Mouse (Mus musculus): Measurements from ENCODE around the gene Nudt3. TPM values are rescaled to one million over a fixed set of nuclear protein-coding genes. Genes with fewer than 3 reads are reported as not detected.

Gene Nudt3
- polyA plus RNA-seq, 1 experiment from 2014 or later: 37.2 TPM

- 78% methylated on average over 10 of the region's 10 CpGs for WGBS
- H3K9ac ChIP-seq (replicated peaks; ENCODE audit: low read length): no peak overlapping the region
- H3K27ac ChIP-seq (replicated peaks; ENCODE audit: low read depth, low read length): no peak overlapping the region
- peaks cover 9% of the 10 kb centered on the region for H3K4me1 ChIP-seq (ENCODE audit: control insufficient read depth, insufficient read depth, low read length)
- ATAC-seq (replicated peaks; ENCODE audit: insufficient number of reproducible peaks, low FRiP score, low TSS enrichment, low read depth) (no peak), DNase-seq (ENCODE audit: low spot score) (no peak)
- H3K36me3 ChIP-seq (replicated peaks; ENCODE audit: control insufficient read depth, insufficient read depth, low read depth, low read length): no peaks in the 10 kb centered on the region
- H3K27me3 ChIP-seq (ENCODE audit: control insufficient read depth, insufficient read depth, low read length): peaks cover 14% of the 10 kb centered on the region; the same call in 1 of the 2 replicates
- H3K4me2 ChIP-seq (ENCODE audit: low read depth, low read length): no peak overlapping the region
- H3K9me3 ChIP-seq (replicated peaks; ENCODE audit: control insufficient read depth, low read length): no peaks in the 10 kb centered on the region
- H3K4me3 ChIP-seq (ENCODE audit: low read depth, low read length): no peak overlapping the region
These were observed 30.1 kb upstream of the Nudt3 start for GRCm38 (mm10) chr17:27653253-27653959.

DNA sequence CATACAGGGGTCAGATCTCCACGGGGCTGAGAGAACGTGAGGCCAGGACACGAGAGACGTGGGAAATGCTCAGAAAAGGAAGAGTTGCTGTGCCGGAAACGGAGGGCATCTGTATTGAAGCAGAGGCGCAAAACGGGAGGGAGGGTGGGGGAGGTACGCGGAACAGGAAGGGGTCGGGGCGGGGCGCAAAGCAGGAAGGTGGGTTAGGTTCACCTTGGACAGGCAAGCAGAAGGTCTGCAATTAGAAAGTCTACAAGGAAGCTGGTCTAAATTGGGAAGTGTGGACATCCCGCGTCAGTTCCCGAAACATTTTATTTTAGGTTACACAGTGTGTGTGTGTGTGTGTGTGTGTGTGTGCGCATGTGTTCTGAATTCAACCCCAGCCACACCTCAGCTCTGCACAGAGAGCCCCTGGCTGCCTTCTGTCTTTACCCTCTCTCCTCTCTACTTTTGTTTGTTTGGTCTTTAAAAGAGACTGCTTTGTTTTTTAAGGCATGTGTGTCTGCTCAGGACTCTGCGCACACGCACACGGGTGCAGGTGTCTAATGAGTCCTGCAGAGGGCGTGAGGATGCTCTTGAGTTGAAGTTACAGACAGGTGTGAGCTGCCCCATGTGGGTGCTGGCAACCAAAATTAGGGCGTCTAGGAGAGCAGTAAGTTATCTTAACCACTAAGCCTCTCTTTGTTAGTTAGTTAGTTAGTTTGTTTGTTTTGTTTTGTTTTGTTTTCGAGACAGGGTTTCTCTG lies 28.9 kb upstream of the Nudt3 start:
- Histone ChIP-seq H3K4me1 (ENCODE audit: control insufficient read depth, insufficient read depth, low read length) (peaks cover 9% of the 10 kb centered on the region), H3K27me3 (ENCODE audit: control insufficient read depth, insufficient read depth, low read length) (peaks cover 14% of the 10 kb centered on the region; the same call in 1 of the 2 replicates), H3K9ac (replicated peaks; ENCODE audit: low read length) (no peak overlapping the region), H3K9me3 (replicated peaks; ENCODE audit: control insufficient read depth, low read length) (no peaks in the 10 kb centered on the region), H3K4me2 (ENCODE audit: low read depth, low read length) (no peak overlapping the region), H3K27ac (replicated peaks; ENCODE audit: low read depth, low read length) (no peak overlapping the region), H3K36me3 (replicated peaks; ENCODE audit: control insufficient read depth, insufficient read depth, low read depth, low read length) (no peaks in the 10 kb centered on the region), H3K4me3 (ENCODE audit: low read depth, low read length) (no peak overlapping the region)
- no peak for DNase-seq (ENCODE audit: low spot score)
- 83% methylated on average over 23 of the region's 23 CpGs for WGBS
- no peak for ATAC-seq (replicated peaks; ENCODE audit: insufficient number of reproducible peaks, low FRiP score, low TSS enrichment, low read depth)

DNA sequence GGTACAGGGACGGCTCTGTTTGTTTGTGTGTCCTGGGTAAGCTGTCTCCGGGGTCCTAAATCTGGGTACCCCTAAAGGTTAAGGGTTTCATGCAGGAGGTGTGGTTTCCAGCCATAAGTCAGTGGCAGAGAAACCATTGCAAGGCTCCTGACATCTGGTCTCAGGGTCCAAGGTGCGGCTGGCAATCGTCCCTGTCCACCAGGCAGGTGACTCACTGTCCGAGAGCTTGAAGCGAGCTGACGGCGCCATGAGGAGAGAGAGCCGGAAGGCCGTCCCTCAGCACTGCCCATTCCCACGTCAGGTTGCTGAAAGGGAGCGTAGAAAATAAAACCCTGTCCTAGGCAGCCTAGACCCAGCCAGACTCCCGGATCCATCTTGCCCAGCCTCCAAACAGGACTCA lies 27.3 kb upstream of the Nudt3 start:
- Histone ChIP-seq H3K4me2 (ENCODE audit: low read depth, low read length) (no peak overlapping the region), H3K4me3 (ENCODE audit: low read depth, low read length) (no peak overlapping the region), H3K9me3 (replicated peaks; ENCODE audit: control insufficient read depth, low read length) (no peaks in the 10 kb centered on the region), H3K36me3 (replicated peaks; ENCODE audit: control insufficient read depth, insufficient read depth, low read depth, low read length) (no peaks in the 10 kb centered on the region), H3K27me3 (ENCODE audit: control insufficient read depth, insufficient read depth, low read length) (peaks cover 6% of the 10 kb centered on the region; the same call in 1 of the 2 replicates), H3K27ac (replicated peaks; ENCODE audit: low read depth, low read length) (no peak overlapping the region), H3K4me1 (ENCODE audit: control insufficient read depth, insufficient read depth, low read length) (peaks cover 4% of the 10 kb centered on the region; the same call in 1 of the 2 replicates), H3K9ac (replicated peaks; ENCODE audit: low read length) (no peak overlapping the region)
- no peak for DNase-seq (ENCODE audit: low spot score)
- 78% methylated on average over 13 of the region's 13 CpGs for WGBS
- ATAC-seq (replicated peaks; ENCODE audit: insufficient number of reproducible peaks, low FRiP score, low TSS enrichment, low read depth): no peak

- H3K9ac ChIP-seq (replicated peaks; ENCODE audit: low read length): no peak overlapping the region
- WGBS: 10% methylated on average over 12 of the region's 12 CpGs
These were observed 26.9 kb upstream of the Nudt3 start for GRCm38 (mm10) chr17:27650160-27650559.

GRCm38 (mm10) chr17:27645807-27646206 lies 22.5 kb upstream of the Nudt3 start:
- ATAC-seq (replicated peaks; ENCODE audit: insufficient number of reproducible peaks, low FRiP score, low TSS enrichment, low read depth) (no peak), DNase-seq (ENCODE audit: low spot score) (no peak)
- Histone ChIP-seq H3K27me3 (ENCODE audit: control insufficient read depth, insufficient read depth, low read length) (no peaks in the 10 kb centered on the region), H3K4me2 (ENCODE audit: low read depth, low read length) (no peak overlapping the region), H3K27ac (replicated peaks; ENCODE audit: low read depth, low read length) (no peak overlapping the region), H3K4me3 (ENCODE audit: low read depth, low read length) (no peak overlapping the region), H3K36me3 (replicated peaks; ENCODE audit: control insufficient read depth, insufficient read depth, low read depth, low read length) (no peaks in the 10 kb centered on the region), H3K9me3 (replicated peaks; ENCODE audit: control insufficient read depth, low read length) (no peaks in the 10 kb centered on the region), H3K4me1 (ENCODE audit: control insufficient read depth, insufficient read depth, low read length) (no peaks in the 10 kb centered on the region), H3K9ac (replicated peaks; ENCODE audit: low read length) (no peak overlapping the region)
- 39% methylated on average over 7 of the region's 7 CpGs for WGBS

More at GRCm38 (mm10) chr17:27650160-27650559, 26.9 kb upstream of the Nudt3 start:
- Histone ChIP-seq H3K4me2 (ENCODE audit: low read depth, low read length) (no peak overlapping the region), H3K27ac (replicated peaks; ENCODE audit: low read depth, low read length) (no peak overlapping the region), H3K36me3 (replicated peaks; ENCODE audit: control insufficient read depth, insufficient read depth, low read depth, low read length) (no peaks in the 10 kb centered on the region), H3K4me3 (ENCODE audit: low read depth, low read length) (no peak overlapping the region), H3K9me3 (replicated peaks; ENCODE audit: control insufficient read depth, low read length) (no peaks in the 10 kb centered on the region), H3K27me3 (ENCODE audit: control insufficient read depth, insufficient read depth, low read length) (peaks cover 2% of the 10 kb centered on the region; the same call in 1 of the 2 replicates), H3K4me1 (ENCODE audit: control insufficient read depth, insufficient read depth, low read length) (peaks cover 3% of the 10 kb centered on the region; the same call in 1 of the 2 replicates)
- DNase-seq (ENCODE audit: low spot score): peak; percentile 85
- ATAC-seq (replicated peaks; ENCODE audit: insufficient number of reproducible peaks, low FRiP score, low TSS enrichment, low read depth): no peak

- no peak overlapping the region for H3K27ac ChIP-seq (replicated peaks; ENCODE audit: low read depth, low read length)
- no peaks in the 10 kb centered on the region for H3K36me3 ChIP-seq (replicated peaks; ENCODE audit: control insufficient read depth, insufficient read depth, low read depth, low read length)
- DNase-seq (ENCODE audit: low spot score): no peak
- no peaks in the 10 kb centered on the region for H3K4me1 ChIP-seq (ENCODE audit: control insufficient read depth, insufficient read depth, low read length)
- no peaks in the 10 kb centered on the region for H3K9me3 ChIP-seq (replicated peaks; ENCODE audit: control insufficient read depth, low read length)
- no peaks in the 10 kb centered on the region for H3K27me3 ChIP-seq (ENCODE audit: control insufficient read depth, insufficient read depth, low read length)
- no peak for ATAC-seq (replicated peaks; ENCODE audit: insufficient number of reproducible peaks, low FRiP score, low TSS enrichment, low read depth)
- H3K4me2 ChIP-seq (ENCODE audit: low read depth, low read length): no peak overlapping the region
- H3K4me3 ChIP-seq (ENCODE audit: low read depth, low read length): no peak overlapping the region
- H3K9ac ChIP-seq (replicated peaks; ENCODE audit: low read length): no peak overlapping the region
- WGBS: 46% methylated on average over 2 of the region's 2 CpGs
These were observed 21.3 kb upstream of the Nudt3 start for GRCm38 (mm10) chr17:27644572-27644971.

DNA sequence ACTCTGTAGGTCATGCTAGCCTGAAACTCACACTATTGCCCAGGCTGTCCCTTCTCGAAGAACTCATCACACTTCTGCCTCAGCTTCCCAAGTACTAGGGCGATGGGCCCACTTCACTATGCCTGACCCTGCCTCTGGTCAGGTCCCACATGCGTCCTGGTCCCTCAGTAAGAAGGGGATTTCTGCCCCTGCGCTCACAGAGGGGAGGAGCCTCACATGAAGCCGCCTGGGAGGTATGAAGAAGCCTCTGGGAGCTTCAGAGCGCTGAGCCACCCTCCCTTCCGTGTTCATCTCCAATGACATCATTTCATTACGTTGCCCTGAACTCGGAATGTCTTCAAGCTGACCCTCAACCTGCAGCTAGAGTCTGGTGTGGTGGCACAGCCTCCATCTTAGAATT lies 20.5 kb upstream of the Nudt3 start:
- Histone ChIP-seq H3K4me1 (ENCODE audit: control insufficient read depth, insufficient read depth, low read length) (no peaks in the 10 kb centered on the region), H3K27ac (replicated peaks; ENCODE audit: low read depth, low read length) (no peak overlapping the region), H3K9me3 (replicated peaks; ENCODE audit: control insufficient read depth, low read length) (no peaks in the 10 kb centered on the region), H3K4me3 (ENCODE audit: low read depth, low read length) (no peak overlapping the region), H3K36me3 (replicated peaks; ENCODE audit: control insufficient read depth, insufficient read depth, low read depth, low read length) (no peaks in the 10 kb centered on the region), H3K27me3 (ENCODE audit: control insufficient read depth, insufficient read depth, low read length) (no peaks in the 10 kb centered on the region), H3K9ac (replicated peaks; ENCODE audit: low read length) (no peak overlapping the region), H3K4me2 (ENCODE audit: low read depth, low read length) (no peak overlapping the region)
- 82% methylated on average over 9 of the region's 9 CpGs for WGBS
- ATAC-seq (replicated peaks; ENCODE audit: insufficient number of reproducible peaks, low FRiP score, low TSS enrichment, low read depth): no peak
- no peak for DNase-seq (ENCODE audit: low spot score)

- Histone ChIP-seq H3K36me3 (replicated peaks; ENCODE audit: control insufficient read depth, insufficient read depth, low read depth, low read length) (no peaks in the 10 kb centered on the region), H3K27me3 (ENCODE audit: control insufficient read depth, insufficient read depth, low read length) (no peaks in the 10 kb centered on the region), H3K4me3 (ENCODE audit: low read depth, low read length) (no peak overlapping the region), H3K9me3 (replicated peaks; ENCODE audit: control insufficient read depth, low read length) (no peaks in the 10 kb centered on the region), H3K9ac (replicated peaks; ENCODE audit: low read length) (no peak overlapping the region), H3K4me2 (ENCODE audit: low read depth, low read length) (no peak overlapping the region), H3K4me1 (ENCODE audit: control insufficient read depth, insufficient read depth, low read length) (no peaks in the 10 kb centered on the region), H3K27ac (replicated peaks; ENCODE audit: low read depth, low read length) (no peak overlapping the region)
- DNase-seq (ENCODE audit: low spot score) (no peak), ATAC-seq (replicated peaks; ENCODE audit: insufficient number of reproducible peaks, low FRiP score, low TSS enrichment, low read depth) (no peak)
- 53% methylated on average over 6 of the region's 6 CpGs for WGBS
These were observed 19.8 kb upstream of the Nudt3 start for GRCm38 (mm10) chr17:27643101-27643500.
